Mouse (Mus musculus) lung, embryonic 16.5 days (tissue): Measurements from ENCODE around the gene Kcnk15. TPM values are rescaled to one million over a fixed set of nuclear protein-coding genes. Genes with fewer than 3 reads are reported as not detected.

Source experiments
- ATAC-seq: fragments of 200-750 bp; cut with Nextera tagmentation; 2 replicates; pipeline ENCODE4 v1.8.0; 2017; ENCODE audit warnings: low read depth, mild to moderate bottlenecking, moderate library complexity
- H3K27ac ChIP-seq: fragments of 300-500 bp; sonication (generic); 2 replicates; pipeline ENCODE4 v1.5.1; 2014; ENCODE audit warnings: mild to moderate bottlenecking, control low read depth, low read length
- H3K27me3 ChIP-seq: fragments of 300-500 bp; sonication (generic); 2 replicates; pipeline ENCODE4 v1.6.1; 2014; ENCODE audit warnings: low read depth, low read length, mixed read lengths; ENCODE audit not compliant: control insufficient read depth, insufficient read depth
- H3K36me3 ChIP-seq: fragments of 300-500 bp; sonication (generic); 2 replicates; pipeline ENCODE4 v1.6.1; 2014; ENCODE audit warnings: low read length; ENCODE audit not compliant: control insufficient read depth, insufficient read depth
- H3K4me1 ChIP-seq: fragments of 300-500 bp; sonication (generic); replicated peaks from 2 replicates; pipeline ENCODE4 v1.6.1; 2014; ENCODE audit warnings: low read length, mixed read lengths; ENCODE audit not compliant: control insufficient read depth, insufficient read depth
- H3K4me2 ChIP-seq: fragments of 300-500 bp; sonication (generic); 2 replicates; pipeline ENCODE4 v1.6.1; 2014; ENCODE audit warnings: low read depth, low read length, control low read depth
- H3K4me3 ChIP-seq: fragments of 300-500 bp; sonication (generic); 2 replicates; pipeline ENCODE4 v1.5.1; 2014; ENCODE audit warnings: mild to moderate bottlenecking, low read length, control low read depth
- H3K9ac ChIP-seq: fragments of 300-500 bp; sonication (generic); 2 replicates; pipeline ENCODE4 v1.6.1; 2014; ENCODE audit warnings: low read length, control low read depth
- H3K9me3 ChIP-seq: fragments of 300-500 bp; sonication (generic); 2 replicates; pipeline ENCODE4 v1.6.1; 2016; ENCODE audit warnings: low read length; ENCODE audit not compliant: control insufficient read depth
- WGBS: fragments of 180-500 bp; shearing (Covaris S2); extraction: QIAGEN DNeasy Blood & Tissue Kit; methylation state at CpG from one replicate; pipeline ENCODE4 v1.1.7; 2014; 5-methylcytosine and 5-hydroxymethylcytosine counted together
- polyA plus RNA-seq: library from polyadenylated mRNA; unstranded; fragments of >200 nt; fragmentation: Nextera tagmentation; extraction: Ambion mirVana; gene quantifications from 2 replicates; pipeline ENCODE4 v1.2.1, GENCODE M21; 2015

The Kcnk15 gene
- polyA plus RNA-seq, 1 experiment from 2014 or later = not detected

GRCm38 (mm10) chr2:163889411-163889810, 36.0 kb downstream of the Kcnk15 start:
- Histone ChIP-seq H3K27ac (no peak overlapping the region), H3K9me3 (no peaks in the 10 kb centered on the region), H3K4me1 (no peaks in the 10 kb centered on the region), H3K36me3 (no peaks in the 10 kb centered on the region), H3K4me2 (no peak overlapping the region), H3K27me3 (no peaks in the 10 kb centered on the region), H3K9ac (no peak overlapping the region), H3K4me3 (no peak overlapping the region)
- no peak for ATAC-seq
- 29% methylated on average over 6 of the region's 6 CpGs for WGBS

GRCm38 (mm10) chr2:163890586-163890985, 37.1 kb downstream of the Kcnk15 start:
- no peaks in the 10 kb centered on the region for H3K27me3 ChIP-seq
- no peaks in the 10 kb centered on the region for H3K9me3 ChIP-seq
- 70% methylated on average over 11 of the region's 11 CpGs for WGBS

DNA sequence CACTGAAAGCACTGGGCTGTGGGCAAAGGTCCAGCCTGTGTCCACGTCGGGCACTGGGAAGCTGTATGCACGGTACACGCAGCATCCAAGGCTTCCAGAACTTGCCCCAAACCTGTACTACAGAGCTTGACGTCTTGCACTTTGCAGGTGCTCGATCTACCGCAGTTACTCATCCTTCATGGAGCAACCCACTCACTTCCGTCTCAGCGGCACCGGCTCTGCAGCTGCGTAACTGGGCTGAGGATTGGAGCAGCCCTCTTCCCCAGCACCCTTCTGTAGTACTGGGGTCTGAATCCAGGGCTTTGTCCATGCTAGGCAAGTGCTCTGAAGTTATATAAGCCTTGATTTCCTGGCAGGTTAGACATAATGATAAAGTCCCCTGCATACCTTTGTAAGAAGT, 37.8 kb downstream of the Kcnk15 start:
- H3K9me3 ChIP-seq = no peaks in the 10 kb centered on the region
- no peak overlapping the region for H3K9ac ChIP-seq
- WGBS = 86% methylated on average over 11 of the region's 11 CpGs
- ATAC-seq = no peak
- H3K27me3 ChIP-seq = no peaks in the 10 kb centered on the region
- no peak overlapping the region for H3K4me2 ChIP-seq
- no peaks in the 10 kb centered on the region for H3K4me1 ChIP-seq
- no peaks in the 10 kb centered on the region for H3K36me3 ChIP-seq
- no peak overlapping the region for H3K27ac ChIP-seq
- H3K4me3 ChIP-seq = no peak overlapping the region

More at GRCm38 (mm10) chr2:163890586-163890985, 37.1 kb downstream of the Kcnk15 start:
- Histone ChIP-seq H3K4me2 (no peak overlapping the region), H3K4me3 (no peak overlapping the region), H3K4me1 (no peaks in the 10 kb centered on the region), H3K9ac (no peak overlapping the region), H3K36me3 (no peaks in the 10 kb centered on the region), H3K27ac (no peak overlapping the region)
- ATAC-seq = no peak

DNA sequence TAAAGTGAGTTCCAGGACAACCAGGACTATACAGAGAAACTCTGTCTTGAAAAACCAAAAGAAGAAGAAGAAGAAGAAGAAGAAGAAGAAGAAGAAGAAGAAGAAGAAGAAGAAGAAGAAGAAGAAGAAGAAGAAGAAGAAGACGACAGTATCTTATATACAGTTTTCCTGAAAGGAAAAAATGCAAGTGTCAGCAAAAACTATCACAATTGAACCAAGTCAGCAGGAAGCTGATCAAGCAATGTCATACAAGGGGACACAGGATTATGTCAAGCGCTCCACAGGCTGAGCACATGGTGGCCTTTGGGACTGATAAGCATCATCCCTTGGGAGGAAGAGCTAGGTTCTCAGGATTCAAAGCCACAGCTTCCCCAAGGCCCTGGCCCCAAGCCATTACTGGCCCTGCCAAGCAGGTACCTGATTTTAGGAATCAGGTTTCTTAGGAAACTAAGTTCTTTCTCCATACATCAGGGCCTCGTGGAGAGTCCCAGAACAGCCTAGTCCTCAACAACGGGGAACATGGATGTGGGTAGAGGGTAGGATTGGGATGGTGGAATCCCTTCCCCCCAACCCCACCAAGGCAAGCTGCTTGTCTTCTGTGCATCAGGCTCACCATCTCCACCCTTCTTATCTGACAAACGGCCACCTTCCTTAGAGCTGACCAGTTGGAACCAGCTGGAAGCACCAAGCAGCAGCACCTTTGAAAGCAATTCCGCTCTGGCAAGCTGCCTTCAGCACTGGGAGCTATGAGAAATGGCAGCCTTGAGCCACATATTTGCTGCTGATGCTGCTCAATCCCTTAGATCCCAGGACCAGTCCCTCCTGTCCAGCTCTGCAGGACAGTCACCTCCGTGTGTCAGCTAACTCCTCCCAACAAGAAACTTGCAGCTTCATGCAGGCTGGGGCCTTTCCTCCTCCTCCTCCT, 40.3 kb downstream of the Kcnk15 start:
- Histone ChIP-seq H3K4me2 (no peak overlapping the region), H3K36me3 (no peaks in the 10 kb centered on the region), H3K27me3 (no peaks in the 10 kb centered on the region), H3K27ac (no peak overlapping the region), H3K9ac (no peak overlapping the region), H3K4me3 (no peak overlapping the region), H3K9me3 (no peaks in the 10 kb centered on the region), H3K4me1 (no peaks in the 10 kb centered on the region)
- WGBS = 59% methylated on average over 7 of the region's 7 CpGs
- ATAC-seq = no peak

GRCm38 (mm10) chr2:163895156-163895555, 41.7 kb downstream of the Kcnk15 start:
- Histone ChIP-seq H3K4me1 (no peaks in the 10 kb centered on the region), H3K4me3 (no peak overlapping the region), H3K4me2 (no peak overlapping the region), H3K27ac (no peak overlapping the region), H3K27me3 (no peaks in the 10 kb centered on the region), H3K36me3 (no peaks in the 10 kb centered on the region), H3K9ac (no peak overlapping the region), H3K9me3 (no peaks in the 10 kb centered on the region)
- 41% methylated on average over 2 of the region's 2 CpGs for WGBS
- ATAC-seq = no peak

- WGBS = 79% methylated on average over 7 of the region's 7 CpGs
- Histone ChIP-seq H3K36me3 (no peaks in the 10 kb centered on the region), H3K27ac (no peak overlapping the region), H3K27me3 (no peaks in the 10 kb centered on the region), H3K4me2 (no peak overlapping the region), H3K9ac (no peak overlapping the region), H3K4me1 (no peaks in the 10 kb centered on the region), H3K4me3 (no peak overlapping the region), H3K9me3 (no peaks in the 10 kb centered on the region)
- ATAC-seq = no peak
Observed at GRCm38 (mm10) chr2:163897026-163897425, 43.6 kb downstream of the Kcnk15 start.

GRCm38 (mm10) chr2:163897988-163898535, 44.6 kb downstream of the Kcnk15 start:
- Histone ChIP-seq H3K27ac (no peak overlapping the region), H3K4me3 (no peak overlapping the region), H3K9ac (no peak overlapping the region), H3K9me3 (no peaks in the 10 kb centered on the region), H3K4me1 (no peaks in the 10 kb centered on the region), H3K27me3 (no peaks in the 10 kb centered on the region), H3K36me3 (no peaks in the 10 kb centered on the region), H3K4me2 (no peak overlapping the region)
- 66% methylated on average over 7 of the region's 7 CpGs for WGBS
- ATAC-seq = no peak

DNA sequence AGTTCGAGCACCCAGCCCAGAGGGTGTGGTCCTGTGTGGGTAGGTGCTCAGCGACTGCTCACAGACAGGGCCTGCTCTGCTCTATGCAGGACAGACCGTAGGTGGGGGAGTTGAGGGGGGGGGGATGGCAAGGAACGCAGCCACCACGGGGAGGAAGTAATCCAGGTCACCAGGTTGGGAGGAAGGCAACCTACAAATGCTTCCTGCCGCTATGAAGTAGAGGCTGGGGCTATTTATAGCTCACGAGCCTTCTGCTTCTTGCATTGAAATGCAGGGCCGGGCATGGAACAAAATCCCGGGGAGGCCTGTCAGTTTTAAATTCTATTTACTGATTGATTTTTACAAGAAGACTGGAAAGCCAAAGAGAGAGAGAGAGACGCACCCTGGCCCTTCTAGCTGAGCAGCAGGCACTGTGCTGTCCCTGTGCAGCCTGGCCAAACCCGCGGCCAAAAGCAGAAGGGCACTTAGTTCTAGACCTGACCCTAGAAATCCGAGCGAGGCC, 46.5 kb downstream of the Kcnk15 start:
- no peaks in the 10 kb centered on the region for H3K4me1 ChIP-seq
- 38% methylated on average over 14 of the region's 14 CpGs for WGBS
- H3K36me3 ChIP-seq = no peaks in the 10 kb centered on the region
- no peak overlapping the region for H3K9ac ChIP-seq
- no peak overlapping the region for H3K27ac ChIP-seq
- H3K4me2 ChIP-seq = no peak overlapping the region
- H3K27me3 ChIP-seq = no peaks in the 10 kb centered on the region
- no peak overlapping the region for H3K4me3 ChIP-seq
- H3K9me3 ChIP-seq = no peaks in the 10 kb centered on the region
- ATAC-seq = no peak

DNA sequence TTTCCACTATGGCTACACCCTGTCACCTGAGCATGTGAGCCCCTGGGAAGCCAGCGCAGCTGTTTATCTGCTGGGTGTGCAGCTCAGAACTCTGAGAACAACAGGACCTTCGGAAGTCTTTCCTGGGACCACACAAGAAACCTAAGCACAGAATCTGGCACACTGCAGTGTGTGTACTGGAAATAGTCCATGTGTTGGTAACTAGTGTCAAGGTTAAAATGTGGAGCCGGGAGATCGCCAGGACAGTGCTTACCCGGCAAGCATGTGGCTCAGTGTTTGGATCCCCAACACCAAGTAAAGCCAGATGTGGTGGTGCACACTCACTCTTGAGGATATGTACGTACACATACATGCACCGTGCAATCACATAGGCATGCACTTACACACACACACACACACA, 47.6 kb downstream of the Kcnk15 start:
- no peaks in the 10 kb centered on the region for H3K9me3 ChIP-seq
- no peak overlapping the region for H3K4me3 ChIP-seq
- no peak overlapping the region for H3K4me2 ChIP-seq
- no peak overlapping the region for H3K27ac ChIP-seq
- ATAC-seq = no peak
- 57% methylated on average over 7 of the region's 7 CpGs for WGBS
- H3K9ac ChIP-seq = no peak overlapping the region
- no peaks in the 10 kb centered on the region for H3K27me3 ChIP-seq
- H3K4me1 ChIP-seq = no peaks in the 10 kb centered on the region
- H3K36me3 ChIP-seq = no peaks in the 10 kb centered on the region
